Mouse (Mus musculus) gastrocnemius, postnatal 25 days (tissue): ENCODE results near the gene Olfr401. TPM values are rescaled to one million over a fixed set of nuclear protein-coding genes. Genes with fewer than 3 reads are reported as not detected.
"Not testable (repeated sequence)": the region's sequence is repeated elsewhere in the genome, so short reads cannot be mapped to it uniquely, and the experiment has no call there.

Experiments used
- DNase-seq: peaks from one replicate; pipeline ENCODE4 v3.0.0; 2022
- long read RNA-seq, 2 experiments: library from polyadenylated mRNA; stranded (forward); transcript quantifications; one replicate each; pipeline ENCODE4 v2.0.0; 2021
- total RNA-seq, 2 experiments: library from RNA; stranded (reverse); gene quantifications; 1 replicate in 1 of 2; 2 replicates in 1 of 2; pipeline ENCODE4 v1.2.3; 2021

The Olfr401 gene
- total RNA-seq, result not detected
- long read RNA-seq, experiment 1, result 0 reads
- long read RNA-seq, experiment 2, result 0 reads

- no peak for DNase-seq
Measured at GRCm38 (mm10) chr11:74113412-74113811, at the start of gene Olfr401. Gene Olfr401 (plus strand): TSS chr11:74113712.

- no peak for DNase-seq
Measured at GRCm38 (mm10) chr11:74069655-74070054, 43.9 kb upstream of the Olfr401 start, which contains the start of gene Zfp616. Gene Zfp616 (plus strand): TSS chr11:74069955.

DNA sequence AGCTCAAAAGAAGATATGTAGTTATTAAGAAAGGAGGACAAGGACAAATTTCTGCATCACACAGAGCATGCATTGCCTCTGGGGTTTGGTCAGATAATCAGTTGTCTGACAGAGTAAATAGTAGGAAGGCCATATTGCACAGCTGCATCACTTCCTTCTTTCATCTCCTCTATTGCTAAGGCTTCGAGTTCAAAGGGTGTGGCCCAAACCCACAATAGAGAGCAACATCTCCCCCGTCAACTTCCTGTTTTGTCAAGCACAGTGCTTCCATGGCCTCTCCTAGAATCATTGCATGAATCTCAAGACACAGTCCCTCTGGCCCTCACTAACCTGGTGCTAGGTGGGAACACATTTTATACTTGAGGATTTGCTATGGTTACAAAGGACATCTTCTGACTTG is 12.8 kb upstream of the Olfr401 start:
- DNase-seq, result no peak

DNA sequence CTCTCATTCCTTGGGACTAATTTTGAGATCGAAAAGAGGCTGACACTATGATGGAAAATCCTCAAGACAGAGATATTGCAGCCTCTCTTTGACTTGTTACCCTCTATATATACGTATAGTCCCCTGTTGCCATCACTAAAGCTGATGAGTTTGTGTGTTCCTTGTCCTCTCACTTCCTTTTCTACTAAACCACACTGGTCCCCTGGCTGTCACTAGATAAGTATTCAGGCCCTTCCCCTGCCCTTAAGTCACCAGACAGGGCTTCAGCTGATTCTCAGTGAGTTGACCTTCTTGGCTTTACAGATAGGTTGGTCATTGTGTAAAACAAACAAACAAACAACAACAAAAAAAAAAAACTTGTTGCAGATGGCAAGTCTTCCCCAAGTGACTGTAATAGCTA is 12.0 kb upstream of the Olfr401 start:
- DNase-seq, result no peak

DNA sequence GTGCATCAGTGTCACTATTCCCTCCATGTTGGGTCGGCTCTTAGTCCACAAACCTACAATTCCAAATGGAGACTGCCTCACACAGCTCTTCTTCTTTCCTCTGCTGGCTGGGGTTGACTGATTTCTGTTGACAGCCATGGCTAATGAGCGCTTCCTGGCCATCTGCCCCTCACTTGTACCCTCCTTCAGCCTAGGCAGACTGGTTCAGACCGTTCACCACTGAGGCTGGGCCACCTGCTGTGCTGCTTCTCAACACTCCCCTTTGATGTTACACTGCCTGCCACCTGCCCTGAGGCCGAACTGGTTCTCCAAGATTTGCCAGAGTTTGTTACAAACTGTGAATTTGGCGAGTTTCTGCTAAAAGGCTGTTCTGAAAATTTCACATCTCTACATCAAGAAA is 8.4 kb upstream of the Olfr401 start:
- no peak for DNase-seq

- not testable (repeated sequence) for DNase-seq
Measured at GRCm38 (mm10) chr11:74140001-74140400, 26.5 kb downstream of the Olfr401 start.

DNA sequence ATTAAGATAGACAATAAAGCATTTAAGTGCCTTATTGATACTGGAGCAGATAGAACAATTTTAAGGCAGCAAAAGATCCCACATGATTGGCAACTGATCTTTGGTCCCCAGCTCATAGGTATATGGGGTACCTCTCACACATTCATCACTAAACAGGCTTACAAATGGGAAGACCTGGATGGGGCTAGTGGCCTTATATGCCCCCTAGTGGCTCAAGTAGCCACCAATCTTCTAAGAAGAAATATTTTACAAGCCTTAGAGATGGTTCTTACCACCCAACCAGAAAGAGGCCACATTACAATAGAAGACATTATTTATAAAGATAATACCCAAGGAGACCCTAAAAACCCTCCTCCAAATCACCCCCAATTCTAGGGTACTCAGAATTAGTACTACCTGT is 32.4 kb downstream of the Olfr401 start:
- DNase-seq, result no peak

DNA sequence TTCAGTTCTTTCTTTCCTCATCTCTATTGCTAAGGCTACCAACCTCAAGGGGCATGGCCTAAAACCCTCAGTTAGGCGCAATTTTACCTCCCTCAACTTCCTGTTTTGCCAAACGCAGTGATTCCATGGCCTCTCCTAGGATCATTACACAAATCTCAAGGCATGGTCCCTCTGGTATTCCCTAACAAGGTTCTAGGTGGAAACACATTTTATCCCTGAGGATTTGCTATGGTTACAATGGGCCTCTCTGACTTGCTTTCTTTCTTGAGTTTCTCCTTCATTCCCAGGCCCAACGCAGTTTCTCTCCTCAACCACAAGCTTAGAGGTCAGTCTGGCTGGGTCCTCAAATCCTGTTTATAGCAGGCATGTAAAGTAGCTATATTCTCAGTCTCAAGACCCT is 39.7 kb downstream of the Olfr401 start, which contains the start of gene Olfr402:
Olfr402 (plus strand) TSS at position 301 of the 400 bp plus-strand sequence.
- no peak for DNase-seq

- DNase-seq, result no peak
Measured at GRCm38 (mm10) chr11:74168771-74169170, 55.3 kb downstream of the Olfr401 start.

Other genes starting within 250 kb of the Olfr401 start
- gene Olfr394, start 222.9 kb upstream of the Olfr401 start, total RNA-seq, result not detected
- gene Olfr395, start 204.4 kb upstream of the Olfr401 start, total RNA-seq, result not detected
- gene Olfr23, start 177.0 kb upstream of the Olfr401 start, total RNA-seq, result not detected
- not detected for gene Olfr397, start 152.9 kb upstream of the Olfr401 start, total RNA-seq
- gene Olfr398, start 123.3 kb upstream of the Olfr401 start, total RNA-seq, result not detected
- gene Olfr139, start 57.2 kb upstream of the Olfr401 start, total RNA-seq, result not detected
- not detected for gene Olfr399, start 57.1 kb upstream of the Olfr401 start, total RNA-seq
- not detected for gene Zfp616, start 43.8 kb upstream of the Olfr401 start, total RNA-seq
- gene Olfr402, start 39.8 kb downstream of the Olfr401 start, total RNA-seq, result not detected
- gene Olfr403, start 72.5 kb downstream of the Olfr401 start, total RNA-seq, result not detected
- not detected for gene Olfr43, start 97.7 kb downstream of the Olfr401 start, total RNA-seq
- gene Olfr406, start 146.1 kb downstream of the Olfr401 start, total RNA-seq, result not detected
- not detected for gene Olfr59, start 170.0 kb downstream of the Olfr401 start, total RNA-seq
- not detected for gene Olfr410, start 224.3 kb downstream of the Olfr401 start, total RNA-seq
- not detected for gene Olfr411, start 238.9 kb downstream of the Olfr401 start, total RNA-seq
- gene Olfr412, start 248.4 kb downstream of the Olfr401 start, total RNA-seq, result not detected